Mouse (Mus musculus): ENCODE data around the gene Gm17087.

Gene Gm17087

DNA sequence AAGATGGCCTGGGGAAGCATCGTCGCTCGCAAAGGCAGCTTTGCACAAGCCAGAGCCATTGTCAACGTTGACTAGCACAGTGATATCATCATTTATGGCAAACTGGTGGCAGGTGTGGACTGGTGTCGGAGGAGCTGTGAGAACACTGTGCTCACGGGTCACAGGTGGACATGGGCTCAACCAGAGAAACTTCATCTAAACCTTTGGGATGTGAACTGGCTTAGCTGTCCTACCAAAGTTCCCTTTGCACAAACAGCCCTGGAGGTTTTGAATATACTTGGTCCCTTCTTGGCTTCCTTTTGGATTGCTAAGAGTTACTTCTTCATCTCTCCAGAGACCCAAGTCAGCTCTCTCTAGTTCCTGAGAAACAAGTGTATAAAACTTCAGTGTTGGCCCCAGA lies at the start of gene Gm17087:
Gene Gm17087 (minus strand): TSS at position 101 of the 400 bp plus-strand sequence.
- DNase-seq (ENCODE audit: low spot score in 2 of 2), result no peak

DNA sequence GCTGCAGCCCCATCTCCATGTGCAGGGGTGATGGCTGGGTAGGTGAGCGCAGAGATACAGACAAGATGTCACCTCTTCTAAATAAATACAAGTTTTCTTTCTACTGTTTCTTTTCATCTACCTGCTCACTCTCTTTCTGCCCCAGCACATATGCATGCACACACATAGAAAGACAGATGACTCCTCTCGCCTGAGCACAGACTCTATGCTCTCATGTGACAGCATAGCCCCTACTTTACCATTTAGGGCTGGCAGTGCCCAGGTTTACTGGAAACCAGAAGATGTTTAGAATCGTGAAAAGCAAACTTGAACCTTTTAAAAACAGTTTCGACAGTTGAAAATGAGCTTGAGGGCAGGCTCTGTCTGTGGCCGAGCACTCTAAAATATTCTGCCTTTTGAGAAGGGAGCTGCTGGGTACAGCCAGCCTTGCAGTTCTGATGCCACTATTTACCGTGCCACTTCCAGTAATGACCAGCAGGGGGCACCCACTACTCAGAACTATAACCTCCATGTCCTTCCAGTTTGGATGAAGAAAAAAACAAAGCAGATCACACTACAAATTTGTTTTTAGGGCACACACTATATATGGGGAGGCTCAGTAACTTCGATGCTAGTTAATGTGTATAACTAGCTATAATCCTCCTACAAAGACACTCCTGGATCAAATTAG lies 47.3 kb upstream of the Gm17087 start:
- DNase-seq (ENCODE audit: low spot score in 2 of 2), result peak; percentile 76 to 82

DNA sequence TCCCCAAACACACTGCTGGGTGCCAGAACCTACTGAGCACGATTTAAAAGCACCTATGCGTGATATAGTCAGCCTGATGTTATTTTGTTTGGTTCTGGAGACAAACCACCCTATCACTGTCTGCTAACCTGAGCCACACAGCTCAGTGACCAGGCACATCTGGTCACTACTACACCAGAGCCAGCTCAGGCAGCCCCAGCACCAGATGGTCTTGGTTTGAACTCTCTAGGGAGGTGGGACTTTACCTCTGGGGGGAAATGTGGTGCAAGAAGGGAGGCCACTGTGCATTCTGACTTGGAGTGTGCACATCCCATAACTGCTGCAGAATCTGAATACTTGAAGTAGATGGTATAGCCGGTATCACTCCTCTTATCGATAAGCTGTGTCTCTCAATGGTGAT lies 45.2 kb upstream of the Gm17087 start:
- no peak for DNase-seq (ENCODE audit: low spot score in 2 of 2)

DNA sequence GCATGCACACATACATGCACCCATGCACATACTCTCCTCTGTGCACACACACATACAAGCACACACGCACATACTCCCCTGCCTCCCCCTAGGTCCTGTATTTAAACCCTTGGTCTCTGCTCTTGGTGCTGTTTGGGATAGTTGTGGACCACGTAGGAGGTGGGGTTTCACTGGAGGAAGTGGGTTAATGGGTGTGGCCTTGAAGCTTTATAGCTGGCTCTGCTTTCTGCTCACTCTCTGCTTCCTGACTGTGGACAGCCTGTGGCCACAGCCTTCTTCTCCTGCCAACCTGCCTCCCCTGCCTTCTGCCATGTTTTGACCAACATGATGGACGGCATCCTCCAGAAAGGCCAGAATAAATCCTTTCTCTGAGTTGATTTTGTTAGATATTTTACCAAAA lies 39.9 kb upstream of the Gm17087 start:
- DNase-seq (ENCODE audit: low spot score in 2 of 2), result no peak

DNA sequence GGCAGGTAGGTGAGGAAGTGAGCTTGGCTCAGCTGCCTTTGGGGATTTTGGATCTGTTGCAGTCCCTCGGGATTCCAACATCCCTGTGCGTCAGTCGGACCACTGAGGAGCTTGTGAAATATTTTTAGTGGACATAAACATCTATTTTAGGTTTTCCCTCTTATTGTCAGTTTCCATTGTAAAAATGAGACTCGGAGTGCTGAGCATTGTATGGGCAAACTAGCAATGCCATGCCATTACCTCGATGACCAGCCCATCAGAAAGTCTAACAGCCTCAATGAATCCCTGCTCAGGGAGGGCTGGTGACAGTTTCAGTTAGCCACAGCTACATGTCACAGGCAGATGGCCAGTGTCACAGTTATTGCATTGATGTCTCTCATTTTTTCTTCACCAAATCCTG lies 39.2 kb upstream of the Gm17087 start:
- no peak for DNase-seq (ENCODE audit: low spot score in 2 of 2)

DNA sequence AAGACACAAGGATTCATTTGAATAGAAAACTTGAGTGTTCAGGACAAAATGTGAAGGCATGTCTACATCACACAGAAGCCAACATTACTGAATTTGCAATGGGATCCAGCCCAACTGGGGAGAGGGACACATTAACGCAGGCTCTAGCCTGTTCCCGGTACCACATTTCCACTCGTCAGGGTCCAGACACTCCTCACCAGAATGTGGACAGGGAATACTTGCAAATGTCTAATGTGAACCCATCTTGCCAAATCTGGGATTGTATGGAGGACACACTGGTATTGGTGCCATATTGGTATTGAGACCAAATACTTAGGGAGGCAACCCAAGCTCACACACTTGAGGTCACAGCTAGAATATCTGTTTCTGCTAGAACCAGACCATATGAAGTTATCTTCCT lies 36.2 kb upstream of the Gm17087 start:
- no peak for DNase-seq (ENCODE audit: low spot score in 2 of 2)

DNA sequence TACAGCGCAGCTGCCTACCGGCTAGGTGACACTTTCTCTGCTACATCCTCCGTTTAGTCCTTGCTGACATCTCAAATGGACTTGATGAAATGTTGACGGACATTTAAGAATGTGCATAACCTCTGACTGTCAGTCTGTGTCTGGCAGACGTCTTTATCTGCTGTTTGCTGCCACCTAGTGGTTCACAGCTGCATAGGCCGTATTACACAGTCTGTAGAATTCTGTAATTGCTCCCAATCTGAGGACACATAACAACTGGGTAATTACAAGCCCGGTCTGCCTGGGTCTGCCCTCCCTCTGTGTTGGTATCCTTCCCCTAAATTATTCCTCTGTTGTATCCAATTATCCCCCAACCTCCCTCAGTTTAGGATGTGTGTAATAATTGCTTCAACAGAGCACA lies 31.0 kb upstream of the Gm17087 start:
- DNase-seq (ENCODE audit: low spot score in 2 of 2), result peak; percentile 38 to 46

DNA sequence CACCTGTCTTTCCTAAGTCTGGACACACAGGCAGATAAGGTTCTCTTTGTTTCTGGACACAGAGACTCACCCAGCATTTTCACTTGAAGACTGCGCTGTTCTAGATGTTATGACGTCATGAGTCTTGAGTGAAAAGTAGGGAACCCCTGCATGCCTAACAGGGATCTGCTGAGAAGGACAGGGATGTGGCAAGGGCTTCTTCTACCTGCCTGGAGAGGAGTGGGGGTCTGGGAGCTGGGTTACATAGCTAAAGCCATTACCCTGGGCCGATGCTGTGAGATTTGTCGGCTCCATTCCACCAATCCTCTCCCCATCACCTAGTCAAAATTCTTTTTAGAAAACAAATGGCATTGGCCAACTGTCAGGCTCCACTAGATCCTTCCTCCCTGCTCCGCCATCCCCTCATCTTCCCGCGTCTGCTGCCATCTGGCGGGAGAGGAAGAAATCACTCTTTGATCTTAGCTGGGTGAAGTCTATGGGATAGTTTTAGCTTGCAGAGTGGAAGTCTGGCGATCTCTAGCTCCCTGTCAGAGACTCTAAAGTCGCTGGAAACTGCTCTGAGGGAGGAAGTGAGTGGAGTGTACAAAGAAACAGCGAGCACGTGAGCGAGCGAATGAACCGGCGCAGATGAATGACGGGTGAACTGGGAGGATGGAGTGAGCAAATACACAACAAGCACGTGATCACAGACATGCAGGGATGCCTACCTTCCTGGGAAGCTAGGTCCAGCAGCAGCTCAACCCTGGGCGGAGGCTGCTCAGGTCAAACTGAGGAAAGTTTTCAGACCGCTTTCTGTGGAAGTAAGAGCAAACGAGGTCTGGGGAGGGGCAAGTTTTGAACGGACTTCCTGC lies 25.9 kb upstream of the Gm17087 start:
- peak; percentile 25 to 47 for DNase-seq (ENCODE audit: low spot score in 2 of 2)

DNA sequence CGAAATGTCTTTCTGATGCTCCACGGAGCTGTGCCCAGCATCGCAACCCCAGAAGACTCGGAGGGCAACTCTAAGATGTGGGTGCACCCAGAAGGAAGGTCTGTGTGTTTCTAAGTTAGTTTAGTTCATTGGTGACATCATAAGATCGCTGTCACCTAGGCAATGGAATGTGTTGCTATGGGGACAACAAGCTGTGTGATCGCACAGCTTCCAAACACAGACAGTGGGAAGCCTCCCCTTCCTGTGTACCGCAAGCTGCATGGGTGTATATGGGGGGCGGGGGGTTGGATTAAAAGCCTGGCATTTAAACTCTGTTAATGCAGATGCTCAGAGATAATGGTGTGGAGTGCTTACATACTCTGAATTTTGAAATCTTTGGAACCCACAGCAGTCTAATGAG lies 14.8 kb upstream of the Gm17087 start:
- DNase-seq (ENCODE audit: low spot score in 2 of 2), result peak in 1 of 2 experiments; percentile 22

DNA sequence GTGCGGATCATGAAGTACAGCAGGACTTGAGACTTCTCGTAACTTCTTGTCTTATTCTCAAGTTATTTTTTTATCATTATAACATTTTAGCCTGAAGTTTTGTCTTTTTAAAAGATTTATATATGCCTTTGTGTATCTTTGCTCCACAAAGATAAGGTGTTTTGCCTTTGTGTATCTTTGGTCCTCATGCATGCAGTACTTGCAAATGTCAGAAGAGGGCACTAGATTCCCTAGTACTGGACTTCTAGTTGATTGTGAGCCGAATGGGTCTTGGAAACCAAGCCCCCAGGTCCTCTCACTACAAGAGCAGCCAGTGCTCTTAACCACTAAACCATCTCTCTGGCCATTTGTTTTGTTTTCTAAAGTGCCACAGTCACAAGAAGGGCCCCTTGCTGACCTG lies 13.6 kb upstream of the Gm17087 start:
- no peak for DNase-seq (ENCODE audit: low spot score in 2 of 2)

DNA sequence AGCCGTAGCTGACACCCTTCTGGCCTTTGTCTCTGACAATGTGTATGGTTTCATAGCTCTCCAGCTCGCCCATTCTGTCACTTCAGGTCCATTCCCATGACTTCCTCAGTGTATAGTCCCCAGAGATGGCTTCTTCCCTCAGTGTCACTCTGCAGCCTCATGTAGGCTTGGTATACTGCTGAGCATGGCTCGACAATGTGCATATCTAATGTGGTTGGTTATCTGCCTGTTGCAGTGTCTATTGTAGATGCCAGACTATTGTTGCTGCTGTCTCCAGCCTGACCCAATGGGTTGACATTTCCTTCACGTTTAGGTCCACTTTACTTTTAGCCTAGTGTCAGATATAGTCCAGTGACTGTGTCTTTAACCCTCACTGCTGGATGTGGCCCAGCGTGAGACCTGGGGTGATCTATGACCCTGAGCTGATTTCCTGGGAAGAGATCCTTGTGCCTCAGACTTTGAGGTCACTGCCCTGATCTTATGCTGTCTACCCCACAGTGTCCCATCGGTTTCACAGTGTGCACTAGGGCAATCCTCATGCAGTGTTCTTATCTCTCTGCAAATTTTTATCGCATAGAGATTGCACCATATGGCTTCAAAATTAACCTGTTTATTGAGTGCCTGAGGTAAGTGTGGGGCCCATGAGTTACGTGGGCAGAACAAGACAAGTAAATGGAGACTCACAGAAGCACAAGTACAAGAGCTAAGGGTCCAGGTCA lies 7.0 kb upstream of the Gm17087 start:
- DNase-seq (ENCODE audit: low spot score in 2 of 2), result no peak

DNA sequence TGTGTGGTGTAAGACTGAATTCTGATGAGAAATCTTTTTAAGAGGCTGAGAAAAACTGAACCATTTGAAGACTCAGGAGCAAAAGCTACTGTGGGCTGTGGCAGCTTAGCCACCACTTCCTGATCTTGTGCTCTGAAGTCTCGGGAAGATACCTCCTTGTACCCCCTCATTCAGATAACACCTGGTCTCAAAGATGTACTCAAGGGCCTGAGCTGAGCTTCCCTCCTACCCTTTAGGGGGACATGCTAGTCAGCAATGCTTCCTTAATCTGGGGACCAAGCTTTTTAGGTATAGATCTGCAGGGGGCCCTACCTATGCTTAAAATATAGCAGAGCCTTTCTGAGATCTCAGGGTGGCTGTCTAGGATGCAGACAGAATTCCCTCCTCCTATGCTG lies 3.9 kb downstream of the Gm17087 start:
- no peak for DNase-seq (ENCODE audit: low spot score in 2 of 2)

DNA sequence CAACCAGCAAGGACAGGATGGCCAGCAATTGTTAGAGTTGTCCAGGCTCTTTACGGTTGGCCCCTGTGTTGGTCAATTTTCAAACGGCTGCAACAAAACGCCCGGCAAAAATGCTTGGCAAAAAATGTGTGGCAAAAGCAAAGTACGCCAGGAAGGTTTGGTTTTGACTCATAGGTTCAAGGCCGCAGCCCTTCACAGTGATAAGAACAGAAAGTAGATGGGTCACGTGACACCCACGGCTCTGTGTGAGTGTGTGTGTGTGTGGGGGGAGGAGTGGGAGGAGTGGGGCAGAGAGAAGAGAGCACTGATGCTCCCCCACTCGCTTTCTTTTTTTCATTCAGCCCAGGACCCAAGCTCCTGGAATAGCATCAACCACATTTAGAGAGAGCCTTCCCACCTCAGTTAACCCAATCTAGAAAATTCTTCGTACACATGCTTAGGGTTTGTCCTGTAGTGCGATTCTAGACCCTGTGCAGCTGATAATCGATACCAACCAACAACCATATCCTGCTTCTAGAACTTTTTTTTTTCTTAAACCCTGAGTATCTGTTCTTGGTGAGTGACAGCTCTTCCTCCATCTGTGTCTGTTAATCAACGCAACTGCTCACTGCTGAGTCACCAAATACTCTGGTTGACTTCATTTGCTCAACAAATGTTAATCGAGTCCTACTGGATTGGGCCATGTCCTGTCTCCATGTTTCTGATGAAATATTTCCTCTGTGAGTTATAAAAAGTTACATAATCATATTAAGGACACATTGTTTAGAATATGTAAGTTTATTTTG lies 4.5 kb downstream of the Gm17087 start:
- no peak for DNase-seq (ENCODE audit: low spot score in 2 of 2)

DNA sequence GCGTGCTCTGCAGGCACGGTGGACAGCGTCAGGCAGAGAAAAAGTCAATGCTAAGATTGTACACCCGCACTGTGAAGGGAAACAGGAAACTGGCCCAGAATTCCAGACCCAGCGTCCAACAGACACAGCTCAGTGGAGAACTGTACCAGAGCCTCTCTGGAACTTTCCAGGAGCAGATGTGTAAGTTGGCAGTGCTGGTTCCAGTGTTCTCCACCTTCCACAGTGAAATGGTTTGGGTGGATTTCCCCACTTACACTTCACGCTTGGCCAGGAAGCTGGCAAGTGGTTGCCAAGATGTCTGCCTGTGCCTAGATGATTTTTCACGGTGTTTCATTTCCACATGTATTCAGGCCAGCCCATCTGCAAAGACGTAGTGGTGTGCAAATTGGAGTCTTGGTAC lies 8.8 kb downstream of the Gm17087 start:
- no peak for DNase-seq (ENCODE audit: low spot score in 2 of 2)

DNA sequence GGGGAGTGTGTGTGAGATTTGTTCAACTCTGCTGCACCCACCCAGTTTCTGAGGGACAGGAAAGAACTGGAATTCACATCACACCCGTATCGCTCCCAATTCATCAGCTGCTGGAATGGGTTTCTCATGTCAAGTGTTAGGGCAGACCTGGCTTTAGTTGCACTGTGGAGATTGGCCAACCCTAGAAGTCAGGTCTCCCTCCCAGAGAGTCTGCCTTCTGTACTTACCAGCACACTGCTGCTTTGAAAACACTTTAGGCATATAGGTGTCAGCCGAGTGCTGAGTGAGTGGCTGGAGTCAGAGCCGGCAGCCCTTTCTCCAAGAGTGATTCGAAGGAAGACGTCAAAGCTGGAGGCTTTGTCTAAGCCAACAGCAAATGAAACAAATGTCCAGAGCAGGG lies 10.5 kb downstream of the Gm17087 start:
- no peak for DNase-seq (ENCODE audit: low spot score in 2 of 2)

DNA sequence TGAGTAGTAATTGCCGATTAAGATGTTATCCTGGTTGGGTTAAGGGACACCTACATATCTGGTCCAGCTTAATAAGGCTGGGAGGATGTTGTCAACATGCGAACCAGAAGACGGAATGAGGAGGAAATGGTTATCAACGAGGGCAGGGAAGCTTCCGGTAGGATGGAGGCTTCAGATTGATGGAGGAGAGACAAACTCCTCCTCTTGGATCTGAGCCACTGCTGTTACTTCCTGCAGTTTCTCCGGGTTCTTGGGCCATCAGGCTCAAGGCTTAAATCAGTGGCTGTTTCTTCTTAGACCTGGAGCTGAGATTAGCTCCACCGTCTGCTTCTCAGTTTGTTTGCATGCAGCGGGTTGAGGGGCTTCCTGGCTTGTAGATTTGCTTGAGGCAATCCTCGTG lies 11.0 kb downstream of the Gm17087 start:
- no peak for DNase-seq (ENCODE audit: low spot score in 2 of 2)

DNA sequence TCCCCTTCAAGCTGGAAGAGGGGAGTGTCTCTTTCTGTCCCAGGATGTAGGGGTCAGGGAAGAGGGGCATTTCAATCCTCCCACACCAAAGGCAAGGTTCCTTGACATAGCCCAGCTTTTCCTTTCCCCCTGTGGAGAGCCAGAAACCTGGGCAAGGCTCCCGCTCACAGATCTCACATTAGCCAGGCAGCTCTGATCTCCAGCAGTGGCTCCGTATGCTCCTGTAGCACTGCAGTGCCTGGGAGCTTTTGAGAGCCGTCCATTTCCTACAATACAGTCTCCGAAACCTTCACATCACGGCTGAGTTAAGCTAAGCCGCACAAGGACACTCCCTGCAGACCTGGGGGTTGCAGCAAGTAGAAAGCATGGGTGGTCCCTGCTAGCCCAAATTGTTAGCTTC lies 12.5 kb downstream of the Gm17087 start:
- no peak for DNase-seq (ENCODE audit: low spot score in 2 of 2)

DNA sequence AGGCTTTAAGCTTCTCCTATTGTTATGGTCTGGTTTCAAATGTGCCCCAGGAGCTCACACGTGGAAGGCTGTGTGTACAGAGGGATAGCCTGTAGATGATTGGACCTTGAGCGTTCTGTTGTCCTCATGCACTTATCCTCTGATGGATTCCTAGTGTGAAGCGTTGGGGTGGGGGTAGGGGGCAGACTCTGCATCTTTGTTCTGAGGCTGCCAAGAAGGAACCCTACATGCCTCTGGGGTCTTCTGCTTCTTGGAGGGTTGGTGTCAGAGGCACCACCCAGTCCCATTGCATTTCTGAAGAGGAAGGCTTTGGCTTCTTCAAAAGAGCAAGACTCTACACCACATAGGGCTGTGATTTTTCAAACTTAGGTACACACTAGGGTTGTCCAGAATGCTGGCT lies 13.1 kb downstream of the Gm17087 start:
- no peak for DNase-seq (ENCODE audit: low spot score in 2 of 2)

DNA sequence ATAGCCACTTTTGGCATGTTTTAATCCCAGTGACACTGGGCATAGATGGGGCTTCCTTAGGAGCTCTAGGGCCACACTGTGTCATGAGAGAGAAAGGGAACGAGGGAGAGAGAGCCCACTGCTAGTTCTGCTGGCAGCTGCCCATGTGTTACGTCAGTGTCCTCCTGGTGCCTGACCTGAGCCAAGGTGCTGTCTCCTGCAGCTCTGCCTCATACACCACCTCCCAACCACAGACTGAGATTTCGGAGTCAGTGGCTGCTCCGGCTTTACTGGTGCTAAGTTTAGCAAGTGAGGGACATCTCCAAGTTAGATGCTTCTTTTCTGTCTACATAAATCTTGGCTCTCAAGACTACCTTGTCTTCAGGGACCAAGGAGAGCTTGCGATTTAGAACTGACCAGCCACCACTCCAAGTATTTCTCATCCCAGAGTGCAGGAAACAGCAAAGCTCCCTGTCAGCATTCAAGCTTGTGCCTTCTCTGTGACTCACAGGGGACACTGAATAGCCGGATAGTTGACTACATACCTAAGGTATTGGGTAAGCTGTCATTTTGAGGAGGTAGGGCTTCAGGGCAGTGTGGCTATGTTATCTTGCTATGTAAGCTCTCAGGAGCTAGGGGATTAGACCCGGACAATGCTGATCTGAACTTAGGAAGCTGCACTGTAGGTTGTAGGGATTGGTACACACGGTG lies 14.3 kb downstream of the Gm17087 start:
- DNase-seq (ENCODE audit: low spot score in 2 of 2), result no peak

DNA sequence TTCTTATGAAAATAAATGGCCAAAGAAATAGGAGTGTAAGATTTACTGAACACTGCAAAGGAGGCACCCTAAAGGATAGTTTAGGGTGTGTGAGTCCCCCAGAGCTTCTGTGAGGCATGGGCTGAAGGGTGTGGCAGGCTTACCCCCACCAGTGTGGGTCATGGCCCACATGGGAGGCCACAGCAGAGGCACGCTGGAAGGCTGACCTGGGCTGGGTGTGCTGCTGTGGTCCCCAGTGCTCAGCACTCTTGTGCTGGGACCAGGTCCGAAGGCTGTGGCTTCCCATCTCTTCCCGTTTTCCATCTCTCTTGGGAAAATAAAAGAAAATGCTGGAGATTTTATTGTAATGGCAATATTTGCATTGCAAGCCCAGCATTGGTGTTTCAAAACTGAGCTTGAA lies 15.1 kb downstream of the Gm17087 start:
- DNase-seq (ENCODE audit: low spot score in 2 of 2), result no peak

DNA sequence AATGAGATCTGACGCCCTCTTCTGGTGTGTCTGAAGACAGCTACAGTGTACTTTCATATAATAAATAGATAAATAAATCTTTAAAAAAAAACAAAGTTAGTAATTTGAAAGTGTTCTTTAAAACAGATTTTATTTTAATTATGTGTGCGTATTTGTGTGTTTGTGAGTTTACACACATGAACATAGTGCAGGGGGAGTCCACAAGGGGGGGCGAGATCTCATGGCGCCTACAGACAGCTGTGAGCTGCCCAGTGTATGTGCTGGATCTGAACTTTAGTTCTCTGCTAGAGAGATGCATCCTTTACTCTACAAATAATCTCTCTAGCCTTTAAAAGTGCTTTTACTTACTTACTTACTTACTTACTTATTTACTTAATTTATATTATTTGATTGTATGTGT lies 18.0 kb downstream of the Gm17087 start:
- DNase-seq (ENCODE audit: low spot score in 2 of 2), result no peak
